Mouse (Mus musculus) heart, adult 2 months (tissue): ENCODE measurements around the gene Sh3tc1.
A peak's percentile ranks its signal among the peaks of the same experiment; 100 is the strongest.

Source experiments
- CTCF ChIP-seq: fragments of 200-600 bp; IDR thresholded peaks from 2 replicates; pipeline ENCODE4 v1.8.1; 2022; ENCODE audit warnings: antibody characterized with exemption, mild to moderate bottlenecking, moderate library complexity
- EP300 ChIP-seq: fragments of 200-500 bp; IDR thresholded peaks from 2 replicates; pipeline ENCODE4 v1.6.1; 2011; ENCODE audit warnings: low read depth, low read length, control low read depth; ENCODE audit not compliant: insufficient read depth
- POLR2A ChIP-seq: fragments of 200-500 bp; IDR thresholded peaks from 2 replicates; pipeline ENCODE4 v1.6.1; 2011; ENCODE audit warnings: mild to moderate bottlenecking, low read depth, low read length, control low read depth; ENCODE audit not compliant: insufficient read depth

DNA sequence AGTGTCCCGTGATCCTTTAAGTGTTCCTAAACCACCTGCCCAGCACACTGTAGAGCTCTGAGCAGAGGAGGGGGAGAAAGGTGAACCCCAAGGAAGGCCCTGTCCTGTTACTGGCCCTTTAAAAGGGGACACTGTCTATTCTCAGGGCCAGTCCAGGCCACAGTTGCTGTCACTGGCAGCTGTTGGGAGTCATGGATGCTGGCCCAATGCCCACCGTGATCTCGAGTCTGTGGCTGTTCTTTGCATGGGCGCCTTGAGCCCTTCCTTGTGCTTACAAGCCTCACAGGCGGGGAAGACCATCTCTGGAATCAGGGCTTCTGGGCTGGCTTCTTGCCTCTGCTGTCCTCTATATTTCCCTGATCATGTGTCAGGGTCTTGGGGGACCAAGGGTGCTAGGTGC lies 22.6 kb upstream of the Sh3tc1 start:
- TF ChIP-seq CTCF (no peak), EP300 (peak; percentile 74; the same call in 1 of the 2 replicates), POLR2A (no peak)
